Mouse (Mus musculus): ENCODE measurements around the gene Jpt1. TPM values are rescaled to one million over a fixed set of nuclear protein-coding genes. Genes with fewer than 3 reads are reported as not detected.

The Jpt1 gene
- polyA plus RNA-seq, 1 experiment from 2014 or later = 371 TPM

- Histone ChIP-seq H3K4me3 (ENCODE audit: low read depth, low read length) (peak overlapping the region; percentile 68; the same call in 1 of the 2 replicates), H3K4me1 (replicated peaks; ENCODE audit: control insufficient read depth, insufficient read depth) (no peaks in the 10 kb centered on the region; the same call in 1 of the 2 replicates), H3K4me2 (replicated peaks; ENCODE audit: low read depth) (peak overlapping the region; percentile 73), H3K9me3 (ENCODE audit: control insufficient read depth, low read length) (no peaks in the 10 kb centered on the region), H3K36me3 (ENCODE audit: control insufficient read depth, insufficient read depth, low read length) (peaks cover 3% of the 10 kb centered on the region; the same call in 1 of the 2 replicates), H3K27ac (replicated peaks) (no peak overlapping the region), H3K9ac (ENCODE audit: low read length) (0 out of 2 replicates have a peak overlapping the region, but pooled peaks have one; percentile 18), H3K27me3 (ENCODE audit: control insufficient read depth, insufficient read depth, low read length) (no peaks in the 10 kb centered on the region)
- TF ChIP-seq EP300 (optimal IDR thresholded peaks at IDR 0.05) (no peak), CTCF (IDR thresholded peaks at IDR 0.05; ENCODE audit: low read depth) (no peak)
- 23% methylated on average over 6 of the region's 6 CpGs for WGBS
- ATAC-seq (ENCODE audit: low FRiP score, low TSS enrichment) (no peak), DNase-seq (ENCODE audit: low spot score) (no peak)
Observed at GRCm38 (mm10) chr11:115492387-115492786, 21.8 kb downstream of the Jpt1 start.

GRCm38 (mm10) chr11:115491356-115492083, 22.7 kb downstream of the Jpt1 start, which contains the start of gene Nt5c:
Nt5c (minus strand) TSS chr11:115491862.
- peak; percentile 93 for ATAC-seq (ENCODE audit: low FRiP score, low TSS enrichment)
- Histone ChIP-seq H3K27me3 (ENCODE audit: control insufficient read depth, insufficient read depth, low read length) (no peaks in the 10 kb centered on the region), H3K36me3 (ENCODE audit: control insufficient read depth, insufficient read depth, low read length) (peaks cover 3% of the 10 kb centered on the region; the same call in 1 of the 2 replicates), H3K4me1 (replicated peaks; ENCODE audit: control insufficient read depth, insufficient read depth) (no peaks in the 10 kb centered on the region; the same call in 1 of the 2 replicates), H3K9ac (ENCODE audit: low read length) (peak within 1 kb of the TSS; percentile 79), H3K4me2 (replicated peaks; ENCODE audit: low read depth) (peak within 1 kb of the TSS; percentile 73), H3K9me3 (ENCODE audit: control insufficient read depth, low read length) (no peaks in the 10 kb centered on the region), H3K27ac (replicated peaks) (peak within 1 kb of the TSS; percentile 93), H3K4me3 (ENCODE audit: low read depth, low read length) (peak within 1 kb of the TSS; percentile 68)
- WGBS = under 1% methylated on average over 43 of the region's 43 CpGs
- peak; percentile 91 for DNase-seq (ENCODE audit: low spot score)
- TF ChIP-seq CTCF (IDR thresholded peaks at IDR 0.05; ENCODE audit: low read depth) (peak; percentile 86), EP300 (optimal IDR thresholded peaks at IDR 0.05) (no peak)

GRCm38 (mm10) chr11:115490441-115491355, 23.5 kb downstream of the Jpt1 start:
- Histone ChIP-seq H3K27me3 (ENCODE audit: control insufficient read depth, insufficient read depth, low read length) (no peaks in the 10 kb centered on the region), H3K9ac (ENCODE audit: low read length) (peak overlapping the region; percentile 79), H3K4me1 (replicated peaks; ENCODE audit: control insufficient read depth, insufficient read depth) (no peaks in the 10 kb centered on the region; the same call in 1 of the 2 replicates), H3K9me3 (ENCODE audit: control insufficient read depth, low read length) (no peaks in the 10 kb centered on the region), H3K4me2 (replicated peaks; ENCODE audit: low read depth) (peak overlapping the region; percentile 73), H3K27ac (replicated peaks) (peak overlapping the region; percentile 93), H3K4me3 (ENCODE audit: low read depth, low read length) (peak overlapping the region; percentile 68), H3K36me3 (ENCODE audit: control insufficient read depth, insufficient read depth, low read length) (peaks cover 3% of the 10 kb centered on the region; the same call in 1 of the 2 replicates)
- ATAC-seq (ENCODE audit: low FRiP score, low TSS enrichment) (peak; percentile 17; the same call in 1 of the 2 replicates), DNase-seq (ENCODE audit: low spot score) (no peak)
- TF ChIP-seq EP300 (optimal IDR thresholded peaks at IDR 0.05) (no peak), CTCF (IDR thresholded peaks at IDR 0.05; ENCODE audit: low read depth) (no peak)
- WGBS = 19% methylated on average over 25 of the region's 25 CpGs

GRCm38 (mm10) chr11:115488551-115489104, 25.6 kb downstream of the Jpt1 start:
- no peaks in the 10 kb centered on the region for H3K27me3 ChIP-seq (ENCODE audit: control insufficient read depth, insufficient read depth, low read length)
- H3K9me3 ChIP-seq (ENCODE audit: control insufficient read depth, low read length) = no peaks in the 10 kb centered on the region
- TF ChIP-seq EP300 (optimal IDR thresholded peaks at IDR 0.05) (no peak), CTCF (IDR thresholded peaks at IDR 0.05; ENCODE audit: low read depth) (no peak)
- H3K9ac ChIP-seq (ENCODE audit: low read length) = no peak overlapping the region
- no peak for ATAC-seq (ENCODE audit: low FRiP score, low TSS enrichment)
- H3K4me1 ChIP-seq (replicated peaks; ENCODE audit: control insufficient read depth, insufficient read depth) = no peaks in the 10 kb centered on the region; the same call in 1 of the 2 replicates
- no peak overlapping the region for H3K4me3 ChIP-seq (ENCODE audit: low read depth, low read length)
- peaks cover 3% of the 10 kb centered on the region; the same call in 1 of the 2 replicates for H3K36me3 ChIP-seq (ENCODE audit: control insufficient read depth, insufficient read depth, low read length)
- no peak overlapping the region for H3K4me2 ChIP-seq (replicated peaks; ENCODE audit: low read depth)
- 89% methylated on average over 19 of the region's 19 CpGs for WGBS
- no peak for DNase-seq (ENCODE audit: low spot score)
- H3K27ac ChIP-seq (replicated peaks) = no peak overlapping the region

- WGBS = 56% methylated on average over 12 of the region's 12 CpGs
- peaks cover 3% of the 10 kb centered on the region; the same call in 1 of the 2 replicates for H3K36me3 ChIP-seq (ENCODE audit: control insufficient read depth, insufficient read depth, low read length)
- H3K4me3 ChIP-seq (ENCODE audit: low read depth, low read length) = no peak overlapping the region
- DNase-seq (ENCODE audit: low spot score) (no peak), ATAC-seq (ENCODE audit: low FRiP score, low TSS enrichment) (no peak)
- H3K27me3 ChIP-seq (ENCODE audit: control insufficient read depth, insufficient read depth, low read length) = no peaks in the 10 kb centered on the region
- no peaks in the 10 kb centered on the region for H3K9me3 ChIP-seq (ENCODE audit: control insufficient read depth, low read length)
- H3K4me2 ChIP-seq (replicated peaks; ENCODE audit: low read depth) = no peak overlapping the region
- TF ChIP-seq CTCF (IDR thresholded peaks at IDR 0.05; ENCODE audit: low read depth) = no peak
- no peak for TF ChIP-seq EP300 (optimal IDR thresholded peaks at IDR 0.05)
- H3K9ac ChIP-seq (ENCODE audit: low read length) = no peak overlapping the region
- no peaks in the 10 kb centered on the region for H3K4me1 ChIP-seq (replicated peaks; ENCODE audit: control insufficient read depth, insufficient read depth)
- no peak overlapping the region for H3K27ac ChIP-seq (replicated peaks)
Observed at GRCm38 (mm10) chr11:115485155-115485554, 29.0 kb downstream of the Jpt1 start.

Data from stomach, postnatal 0 days (tissue).